In the genomic region with DNA sequence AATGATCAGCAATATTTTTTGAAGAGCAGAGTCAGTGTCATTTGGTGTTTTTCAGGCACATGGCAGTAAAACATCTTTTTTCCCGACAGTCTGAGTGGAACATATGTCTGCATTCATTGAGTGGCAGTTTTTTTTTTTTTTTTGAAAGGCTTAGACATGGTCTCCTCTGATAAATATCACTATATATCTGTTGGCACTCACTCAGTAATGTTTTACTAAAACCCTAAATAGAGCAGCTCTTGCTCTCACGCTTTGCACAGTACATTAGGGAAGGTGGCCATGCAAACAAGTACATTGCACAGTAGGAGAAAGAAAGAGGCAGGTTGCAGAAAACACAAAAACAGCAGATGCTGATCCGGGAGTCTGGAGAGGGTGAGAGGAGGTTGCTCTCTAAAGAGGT, we compare ENCODE assay signal across 30 mouse cellular contexts.
DNase-seq lines count a peak whose midpoint lies in the region; ATAC-seq and TF ChIP-seq lines count a peak whose summit lies in the region.
"Had no signal": no experiment of that assay in that cellular context is flagged by ENCODE, and none has a peak within 500 bp of the region (broad histone marks: within the 10 kb centered on the region; RNA-seq: fewer than 3 reads in every experiment).

No protein-coding gene starts in this region.

- TF ChIP-seq CTCF in brain, embryonic 14.5 days (IDR thresholded peaks at IDR 0.05; ENCODE audit: borderline replicate concordance, extremely low read depth, insufficient read depth, insufficient read length), result no peak

- H3K27ac ChIP-seq in forebrain, embryonic 13.5 days, result no peak overlapping the region
- H3K27ac ChIP-seq in forebrain, embryonic 11.5 days (ENCODE audit: low read depth, low read length), result no peak overlapping the region
- no peak overlapping the region for H3K27ac ChIP-seq in forebrain, embryonic 16.5 days (ENCODE audit: low read length)
- H3K27ac ChIP-seq in forebrain, embryonic 12.5 days, result no peak overlapping the region
- H3K27ac ChIP-seq: embryonic facial prominence, embryonic 10.5 days; embryonic facial prominence, embryonic 13.5 days; heart, embryonic 10.5 days; heart, embryonic 13.5 days; hindbrain, embryonic 14.5 days; hindbrain, postnatal 0 days had no signal

- H3K4me2 ChIP-seq in forebrain, embryonic 13.5 days, result no peak overlapping the region
- no peak overlapping the region for H3K4me2 ChIP-seq in forebrain, embryonic 11.5 days (ENCODE audit: low read depth, low read length, severe bottlenecking)
- H3K4me2 ChIP-seq in forebrain, embryonic 16.5 days (ENCODE audit: low read length), result no peak overlapping the region
- H3K4me2 ChIP-seq in forebrain, embryonic 12.5 days, result no peak overlapping the region
- H3K4me2 ChIP-seq: embryonic facial prominence, embryonic 13.5 days; heart, embryonic 13.5 days; hindbrain, embryonic 14.5 days had no signal

- H3K4me3 ChIP-seq in forebrain, embryonic 13.5 days, result no peak overlapping the region
- no peak overlapping the region for H3K4me3 ChIP-seq in forebrain, embryonic 11.5 days (ENCODE audit: low read depth, low read length)
- no peak overlapping the region for H3K4me3 ChIP-seq in forebrain, embryonic 16.5 days (replicated peaks; ENCODE audit: low read length)
- no peak overlapping the region for H3K4me3 ChIP-seq in forebrain, embryonic 12.5 days (replicated peaks)
- H3K4me3 ChIP-seq: embryonic facial prominence, embryonic 10.5 days; embryonic facial prominence, embryonic 13.5 days; erythroblast, embryonic 14.5 days; heart, embryonic 10.5 days; heart, embryonic 13.5 days had no signal

- H3K9ac ChIP-seq in forebrain, embryonic 13.5 days, result no peak overlapping the region
- H3K9ac ChIP-seq in forebrain, embryonic 11.5 days (ENCODE audit: low read length), result no peak overlapping the region
- H3K9ac ChIP-seq in forebrain, embryonic 16.5 days (replicated peaks; ENCODE audit: low read depth, low read length), result no peak overlapping the region
- H3K9ac ChIP-seq in forebrain, embryonic 12.5 days, result no peak overlapping the region
- H3K9ac ChIP-seq: embryonic facial prominence, embryonic 13.5 days; heart, embryonic 13.5 days; hindbrain, embryonic 14.5 days had no signal

- TF ChIP-seq POLR2A in brain, embryonic 14.5 days (IDR thresholded peaks at IDR 0.05; ENCODE audit: borderline replicate concordance, extremely low read depth, insufficient read depth, insufficient read length, poor library complexity, severe bottlenecking), result no peak

- peak; percentile 77 for ATAC-seq in forebrain, embryonic 13.5 days
- no peak for ATAC-seq in forebrain, embryonic 11.5 days (replicated peaks; ENCODE audit: low FRiP score)
- ATAC-seq in forebrain, embryonic 16.5 days, result peak; percentile 83
- no peak for ATAC-seq in forebrain, embryonic 12.5 days (ENCODE audit: low FRiP score)
- ATAC-seq: hindbrain, postnatal 0 days; inflammation-experienced regulatory T-cells, adult 6 months; intestine, embryonic 16.5 days; Patski had no signal

- no peak for DNase-seq in forebrain, embryonic 11.5 days (ENCODE audit: low spot score)
- peak; percentile 12 for DNase-seq in layer of hippocampus, adult 9-10 months (ENCODE audit: low spot score)
- DNase-seq in layer of hippocampus, postnatal 25 days (ENCODE audit: extremely low spot score in 1 of 2, low spot score in 1 of 2), result no peak
- DNase-seq in brain, embryonic 14.5 days (ENCODE audit: low read depth), result peak; percentile 76
- DNase-seq in gastrocnemius, postnatal 14 days, result no peak
- DNase-seq: adrenal gland, postnatal 10 days; adrenal gland, postnatal 36 days; cerebellum, adult 11-12 months; cerebellum, adult 8-10 months; cerebellum, postnatal 10 days; cerebellum, postnatal 36 days; embryo, embryonic 11 days; gastrocnemius, postnatal 10 days; heart, adult 18-20 months; heart, postnatal 14 days; heart, postnatal 4 days; kidney, adult 18-20 months had no signal

- 69% methylated on average over 3 of the region's 3 CpGs for WGBS in forebrain, embryonic 13.5 days
- WGBS in forebrain, embryonic 11.5 days, result 81% methylated on average over 3 of the region's 3 CpGs
- 45% methylated on average over 3 of the region's 3 CpGs for WGBS in forebrain, embryonic 16.5 days
- WGBS in forebrain, embryonic 12.5 days, result 79% methylated on average over 3 of the region's 3 CpGs

- no peaks in the 10 kb centered on the region for H3K9me3 ChIP-seq in forebrain, embryonic 13.5 days (replicated peaks)
- no peaks in the 10 kb centered on the region for H3K9me3 ChIP-seq in forebrain, embryonic 11.5 days (ENCODE audit: control insufficient read depth, low read length)
- H3K9me3 ChIP-seq in forebrain, embryonic 16.5 days (ENCODE audit: control insufficient read depth, low read length), result no peaks in the 10 kb centered on the region
- H3K9me3 ChIP-seq in forebrain, embryonic 12.5 days, result no peaks in the 10 kb centered on the region
- H3K9me3 ChIP-seq: embryonic facial prominence, embryonic 10.5 days; embryonic facial prominence, embryonic 13.5 days; heart, embryonic 10.5 days; heart, embryonic 13.5 days had no signal

- no peaks in the 10 kb centered on the region for H3K4me1 ChIP-seq in forebrain, embryonic 13.5 days
- no peaks in the 10 kb centered on the region for H3K4me1 ChIP-seq in forebrain, embryonic 11.5 days (replicated peaks; ENCODE audit: control insufficient read depth, insufficient read depth, low read length)
- 0 out of 2 replicates have a peak, but pooled peaks cover 4% of the 10 kb centered on the region for H3K4me1 ChIP-seq in forebrain, embryonic 16.5 days (replicated peaks; ENCODE audit: control insufficient read depth, insufficient read depth, low read length)
- no peaks in the 10 kb centered on the region for H3K4me1 ChIP-seq in forebrain, embryonic 12.5 days
- H3K4me1 ChIP-seq: embryonic facial prominence, embryonic 10.5 days; embryonic facial prominence, embryonic 13.5 days; heart, embryonic 10.5 days; heart, embryonic 13.5 days had no signal

- H3K27me3 ChIP-seq in forebrain, embryonic 13.5 days, result no peaks in the 10 kb centered on the region
- no peaks in the 10 kb centered on the region for H3K27me3 ChIP-seq in forebrain, embryonic 11.5 days (ENCODE audit: control insufficient read depth, insufficient read depth, low read length)
- H3K27me3 ChIP-seq in forebrain, embryonic 16.5 days (replicated peaks; ENCODE audit: control insufficient read depth, insufficient read depth, low read length), result no peaks in the 10 kb centered on the region
- no peaks in the 10 kb centered on the region for H3K27me3 ChIP-seq in forebrain, embryonic 12.5 days
- H3K27me3 ChIP-seq: embryonic facial prominence, embryonic 13.5 days; heart, embryonic 13.5 days; Patski had no signal

- intact Hi-C loops in gastrocnemius, postnatal 14 days (cut with DNase I; ENCODE audit: low total_unique reads), result no loop called here

- no peaks in the 10 kb centered on the region for H3K36me3 ChIP-seq in forebrain, embryonic 13.5 days (ENCODE audit: poor library complexity, severe bottlenecking)
- no peaks in the 10 kb centered on the region for H3K36me3 ChIP-seq in forebrain, embryonic 11.5 days (ENCODE audit: control insufficient read depth, insufficient read depth, low read length)
- H3K36me3 ChIP-seq in forebrain, embryonic 16.5 days (ENCODE audit: control insufficient read depth, insufficient read depth), result no peaks in the 10 kb centered on the region
- H3K36me3 ChIP-seq in forebrain, embryonic 12.5 days (replicated peaks), result no peaks in the 10 kb centered on the region
- H3K36me3 ChIP-seq: embryonic facial prominence, embryonic 10.5 days; embryonic facial prominence, embryonic 13.5 days; heart, embryonic 10.5 days; heart, embryonic 13.5 days had no signal

Comparison
In these comparisons a context has a peak if more than half of its experiments do, and no peak if none do; other contexts are left out.
1. ATAC-seq: peak in forebrain, embryonic 13.5 days (single experiment) and forebrain, embryonic 16.5 days (single experiment); none in forebrain, embryonic 11.5 days (single experiment) and forebrain, embryonic 12.5 days (single experiment).
2. DNase-seq: peak in layer of hippocampus, adult 9-10 months (single experiment) and brain, embryonic 14.5 days (single experiment); none in forebrain, embryonic 11.5 days (single experiment), layer of hippocampus, postnatal 25 days (0 of 2) and gastrocnemius, postnatal 14 days (single experiment).